Mouse (Mus musculus) activated CD4-positive, CD25-positive, alpha-beta regulatory T cell (primary cell): ENCODE data around the gene 1700029I15Rik. TPM values are rescaled to one million over a fixed set of nuclear protein-coding genes. Genes with fewer than 3 reads are reported as not detected.

Source experiments
- polyA plus RNA-seq, 2 experiments: library from polyadenylated mRNA; unstranded; fragments of 100-300 nt; shearing (Covaris generic); gene quantifications; one replicate each; pipeline ENCODE4 v1.2.1; 2017

The 1700029I15Rik gene
- polyA plus RNA-seq: 1 to 10 TPM; 2.2 to 3.5 TPM

GRCm38 (mm10) chr2:92381901-92382588, at the start of gene 1700029I15Rik:
1700029I15Rik (plus strand) TSS chr2:92382538.

GRCm38 (mm10) chr2:92374514-92374913, 7.8 kb upstream of the 1700029I15Rik start, which contains the start of the genes Pex16 and Large2:
Pex16 (plus strand) TSS chr2:92374676.
Large2 (minus strand) TSS chr2:92374869.

DNA sequence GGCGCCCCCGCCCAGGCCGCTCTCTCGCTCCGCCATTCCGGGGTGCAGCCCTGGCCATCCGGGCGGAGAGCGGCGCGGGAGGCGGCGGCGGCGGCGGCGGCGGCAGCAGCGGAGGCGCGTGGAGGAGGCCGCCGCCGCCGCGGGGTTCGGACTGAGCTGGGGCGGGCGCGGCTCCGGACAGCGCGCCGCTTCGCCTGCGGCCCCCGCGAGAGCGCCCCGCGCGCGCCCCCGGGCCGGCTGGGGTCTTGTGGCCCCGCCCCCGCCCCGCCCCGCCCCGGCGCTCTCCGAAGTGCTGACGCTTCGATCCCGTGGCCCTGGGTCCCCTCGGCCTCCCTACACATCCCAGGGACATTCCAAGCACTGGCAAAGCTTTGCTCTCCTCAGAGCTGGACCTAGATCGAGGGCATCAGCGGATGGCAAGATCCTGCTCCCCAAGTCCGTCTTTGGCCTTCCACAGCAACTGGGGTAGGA, 18.8 kb downstream of the 1700029I15Rik start, which contains the start of gene Mapk8ip1:
TSS of gene Mapk8ip1 (minus strand) at position 173 of the 471 bp plus-strand sequence.

DNA sequence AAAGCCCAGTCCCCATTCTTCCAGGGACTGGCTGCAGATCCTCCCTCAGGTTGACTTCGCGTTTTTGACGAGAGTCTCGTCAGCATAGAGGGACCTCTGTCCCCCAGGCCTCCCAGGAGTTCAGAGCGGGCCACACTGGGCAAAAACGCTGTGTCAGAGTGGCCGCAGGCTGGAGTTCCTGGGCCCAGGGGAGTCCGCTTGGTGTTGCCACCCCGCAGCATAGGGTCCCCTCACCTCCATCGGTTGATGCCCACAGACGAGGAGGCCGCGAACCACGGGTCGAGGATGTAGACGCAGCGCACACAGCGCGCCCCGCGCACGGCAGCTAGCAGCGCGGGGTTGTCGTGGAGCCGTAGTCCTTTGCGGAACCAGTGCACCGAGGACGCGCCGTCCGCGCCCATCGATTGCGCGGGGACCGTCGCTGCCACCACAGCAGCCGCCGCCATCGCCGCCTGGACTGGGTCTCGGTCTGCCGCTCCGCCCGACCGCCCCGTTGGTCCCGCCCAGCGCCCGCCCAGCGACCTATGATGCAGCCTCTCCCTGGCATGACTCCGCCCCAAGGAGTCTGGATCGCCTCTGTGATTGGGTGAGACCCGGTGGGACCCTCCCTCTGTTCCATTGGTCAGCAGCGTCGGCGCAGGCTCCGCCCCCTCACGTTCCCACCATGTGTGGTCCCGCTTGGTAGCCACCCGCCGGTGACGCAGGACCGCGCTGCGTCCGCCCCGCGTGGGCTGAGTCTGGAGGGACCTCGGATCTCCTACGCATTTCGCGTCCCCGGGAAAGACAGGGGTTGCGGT, 51.4 kb downstream of the 1700029I15Rik start, which contains the start of gene Cry2:
TSS of gene Cry2 (minus strand) at position 466 of the 797 bp plus-strand sequence.

Other genes starting within 250 kb of the 1700029I15Rik start
- gene Pex16, start 7.9 kb upstream of the 1700029I15Rik start, polyA plus RNA-seq: 10 to 100 TPM; 47.1 to 48.5 TPM
- gene Large2, start 7.7 kb upstream of the 1700029I15Rik start, polyA plus RNA-seq: 1 to 10 TPM; 1.1 to 1.8 TPM
- gene Mapk8ip1, start 18.7 kb downstream of the 1700029I15Rik start, polyA plus RNA-seq: 1 to 10 TPM in 1 of 2 experiments, under 1 TPM in 1; 0.92 to 1.2 TPM
- gene Cry2, start 51.5 kb downstream of the 1700029I15Rik start, polyA plus RNA-seq: 10 to 100 TPM in 1 of 2 experiments, 1 to 10 TPM in 1; 9.5 to 11.8 TPM
- gene Slc35c1, start 78.0 kb downstream of the 1700029I15Rik start, polyA plus RNA-seq: 10 to 100 TPM; 49.9 to 84.6 TPM
- gene Chst1, start 217.2 kb downstream of the 1700029I15Rik start, polyA plus RNA-seq: under 1 TPM in 1 of 2 experiments, not detected in 1; 0.77 TPM